ENCODE assay signal across 24 mouse cellular contexts in genomic region chr6:127748793-127749192, GRCm38 (mm10). TPM values are rescaled to one million over a fixed set of nuclear protein-coding genes. Genes with fewer than 3 reads are reported as not detected.
A peak's percentile ranks its signal among the peaks of the same experiment; 100 is the strongest.
DNase-seq lines count a peak whose midpoint lies in the region; ATAC-seq and TF ChIP-seq lines count a peak whose summit lies in the region.
"Had no signal": no experiment of that assay in that cellular context is flagged by ENCODE, and none has a peak within 500 bp of the region (broad histone marks: within the 10 kb centered on the region; RNA-seq: fewer than 3 reads in every experiment).

No protein-coding gene starts in this region.

- H3K4me3 ChIP-seq in forebrain, postnatal 0 days (ENCODE audit: low read depth, low read length): no peak overlapping the region
- H3K4me3 ChIP-seq in forebrain, embryonic 13.5 days: no peak overlapping the region
- no peak overlapping the region for H3K4me3 ChIP-seq in left cerebral cortex, adult 2 months
- H3K4me3 ChIP-seq in CH12.LX (replicated peaks in 1 of 3; ENCODE audit: low read depth in 2 of 3, low read length in 2 of 3, poor library complexity in 1 of 3): no peak overlapping the region
- H3K4me3 ChIP-seq in cortical plate, adult 2 months (ENCODE audit: insufficient read depth, low read length): no peak overlapping the region
- no peak overlapping the region for H3K4me3 ChIP-seq in midbrain, embryonic 15.5 days
- H3K4me3 ChIP-seq: embryonic facial prominence, embryonic 10.5 days; embryonic facial prominence, embryonic 12.5 days had no signal

- TF ChIP-seq EP300 in CH12.LX (IDR thresholded peaks at IDR 0.05; ENCODE audit: low read length): no peak

- ATAC-seq in forebrain, postnatal 0 days: peak; percentile 74
- ATAC-seq in forebrain, embryonic 13.5 days: no peak
- no peak for ATAC-seq in midbrain, embryonic 15.5 days (replicated peaks)
- ATAC-seq: CD4-positive, CD25-positive, alpha-beta regulatory T cell, adult 4 months; forebrain, embryonic 14.5 days; forebrain, embryonic 16.5 days had no signal

- dilution Hi-C loops in CH12.LX (cut with MboI; ENCODE audit: extremely low pct_ligation_motif_present, extremely low pct_unique_long_range_greater_than_20kb, low sequenced_read_pairs): no loop called here

- no peaks in the 10 kb centered on the region for H3K36me3 ChIP-seq in forebrain, postnatal 0 days (ENCODE audit: insufficient read depth)
- no peaks in the 10 kb centered on the region for H3K36me3 ChIP-seq in forebrain, embryonic 13.5 days (ENCODE audit: poor library complexity, severe bottlenecking)
- no peaks in the 10 kb centered on the region for H3K36me3 ChIP-seq in CH12.LX (replicated peaks in 1 of 2; ENCODE audit: control insufficient read depth in 1 of 2, insufficient read depth in 1 of 2, low read length in 1 of 2)
- H3K36me3 ChIP-seq in midbrain, embryonic 15.5 days (replicated peaks): no peaks in the 10 kb centered on the region
- H3K36me3 ChIP-seq: embryonic facial prominence, embryonic 10.5 days; embryonic facial prominence, embryonic 12.5 days had no signal

- peak; percentile 39 for DNase-seq in forebrain, postnatal 0 days
- no peak for DNase-seq in left cerebral cortex, adult 2 months (ENCODE audit: extremely low spot score in 1 of 2, low spot score in 2 of 2)
- no peak for DNase-seq in left cerebral cortex, postnatal 4 days
- DNase-seq in CH12.LX (ENCODE audit: extremely low read depth): no peak
- DNase-seq: adrenal gland, adult 2 months; adrenal gland, postnatal 10 days; adrenal gland, postnatal 25 days; B cell, adult 2 months; cerebellum, adult 11 months; cerebellum, adult 18-20 months; cerebellum, adult 8-10 months; cerebellum, adult 9-11 months; cerebellum, postnatal 14 days; cerebellum, postnatal 36 days had no signal

- WGBS in forebrain, postnatal 0 days: 73% methylated on average over 8 of the region's 8 CpGs
- WGBS in forebrain, embryonic 13.5 days: 89% methylated on average over 8 of the region's 8 CpGs
- 88% methylated on average over 8 of the region's 8 CpGs for WGBS in midbrain, embryonic 15.5 days

- H3K27me3 ChIP-seq in forebrain, postnatal 0 days (ENCODE audit: insufficient read depth, low read length): no peaks in the 10 kb centered on the region
- H3K27me3 ChIP-seq in forebrain, embryonic 13.5 days: no peaks in the 10 kb centered on the region
- H3K27me3 ChIP-seq in CH12.LX (replicated peaks): peaks cover 90% of the 10 kb centered on the region
- H3K27me3 ChIP-seq in midbrain, embryonic 15.5 days (replicated peaks): no peaks in the 10 kb centered on the region
- H3K27me3 ChIP-seq: embryonic facial prominence, embryonic 12.5 days had no signal

- TF ChIP-seq POLR2A in CH12.LX (IDR thresholded peaks at IDR 0.05; ENCODE audit: low read depth, low read length): no peak
- 0 out of 2 replicates have a peak, but pooled peaks have one; percentile 25 for TF ChIP-seq POLR2A in cortical plate, adult 2 months (IDR thresholded peaks at IDR 0.05; ENCODE audit: extremely low read depth, insufficient read depth, low read length)

- no peak for TF ChIP-seq CTCF in forebrain, postnatal 0 days (IDR thresholded peaks at IDR 0.05; ENCODE audit: low read depth)
- TF ChIP-seq CTCF in left cerebral cortex, adult 2 months (IDR thresholded peaks at IDR 0.05): no peak
- TF ChIP-seq CTCF in CH12.LX (conservative IDR thresholded peaks at IDR 0.05 in 1 of 2, IDR thresholded peaks at IDR 0.05 in 1 of 2; ENCODE audit: low read depth in 2 of 2, low read length in 2 of 2): no peak
- no peak for TF ChIP-seq CTCF in cortical plate, adult 2 months (IDR thresholded peaks at IDR 0.05; ENCODE audit: extremely low read depth, insufficient read depth, low read length)

- in situ Hi-C loops in CH12.LX (cut with MboI; ENCODE audit: low pct_ligation_motif_present, low pct_unique_long_range_greater_than_20kb, low sequenced_read_pairs): no loop called here

- intact Hi-C loops in left cerebral cortex, adult 2 months (cut with DNase I): no loop called here
- intact Hi-C loops in left cerebral cortex, postnatal 4 days (cut with DNase I): no loop called here

- no peak overlapping the region for H3K4me2 ChIP-seq in forebrain, postnatal 0 days (ENCODE audit: low read depth)
- no peak overlapping the region for H3K4me2 ChIP-seq in forebrain, embryonic 13.5 days
- peak overlapping the region; percentile 37; the same call in 1 of the 2 replicates for H3K4me2 ChIP-seq in CH12.LX (ENCODE audit: insufficient read depth, low read depth, poor library complexity, severe bottlenecking)
- no peak overlapping the region for H3K4me2 ChIP-seq in midbrain, embryonic 15.5 days
- H3K4me2 ChIP-seq: embryonic facial prominence, embryonic 12.5 days had no signal

- H3K79me2 ChIP-seq in CH12.LX (replicated peaks; ENCODE audit: control insufficient read depth, extremely low read depth, insufficient read depth, poor library complexity, severe bottlenecking): no peaks in the 10 kb centered on the region

- H3K4me1 ChIP-seq in forebrain, postnatal 0 days (ENCODE audit: insufficient read depth): peaks cover 3% of the 10 kb centered on the region; the same call in 1 of the 2 replicates
- peaks cover 25% of the 10 kb centered on the region for H3K4me1 ChIP-seq in forebrain, embryonic 13.5 days
- H3K4me1 ChIP-seq in CH12.LX (ENCODE audit: control insufficient read depth in 1 of 2, insufficient read depth in 2 of 2): no peaks in the 10 kb centered on the region
- peaks cover 13% of the 10 kb centered on the region for H3K4me1 ChIP-seq in cortical plate, adult 2 months (ENCODE audit: control insufficient read depth, insufficient read depth, low read length)
- H3K4me1 ChIP-seq in midbrain, embryonic 15.5 days: peaks cover 10% of the 10 kb centered on the region; the same call in 1 of the 2 replicates

- H3K9ac ChIP-seq in forebrain, postnatal 0 days: no peak overlapping the region
- no peak overlapping the region for H3K9ac ChIP-seq in forebrain, embryonic 13.5 days
- no peak overlapping the region for H3K9ac ChIP-seq in CH12.LX (ENCODE audit: insufficient read depth, low read depth)
- H3K9ac ChIP-seq in midbrain, embryonic 15.5 days: no peak overlapping the region
- H3K9ac ChIP-seq: embryonic facial prominence, embryonic 12.5 days had no signal

- no peaks in the 10 kb centered on the region for H3K9me3 ChIP-seq in forebrain, postnatal 0 days (ENCODE audit: low read length)
- H3K9me3 ChIP-seq in forebrain, embryonic 13.5 days (replicated peaks): no peaks in the 10 kb centered on the region
- no peaks in the 10 kb centered on the region for H3K9me3 ChIP-seq in CH12.LX (replicated peaks; ENCODE audit: low read length)
- H3K9me3 ChIP-seq in midbrain, embryonic 15.5 days: no peaks in the 10 kb centered on the region
- H3K9me3 ChIP-seq: embryonic facial prominence, embryonic 10.5 days; embryonic facial prominence, embryonic 12.5 days had no signal

- peak overlapping the region; percentile 57 for H3K27ac ChIP-seq in forebrain, postnatal 0 days (ENCODE audit: low read depth, low read length)
- H3K27ac ChIP-seq in forebrain, embryonic 13.5 days: no peak overlapping the region
- 0 out of 2 replicates have a peak overlapping the region, but pooled peaks have one; percentile 30 for H3K27ac ChIP-seq in left cerebral cortex, adult 2 months
- H3K27ac ChIP-seq in CH12.LX (ENCODE audit: insufficient read depth, low read depth): no peak overlapping the region
- no peak overlapping the region for H3K27ac ChIP-seq in cortical plate, adult 2 months (ENCODE audit: insufficient read depth, low read length)
- no peak overlapping the region for H3K27ac ChIP-seq in midbrain, embryonic 15.5 days
- H3K27ac ChIP-seq: embryonic facial prominence, embryonic 10.5 days; embryonic facial prominence, embryonic 12.5 days had no signal

- TF ChIP-seq RAD21 in CH12.LX (IDR thresholded peaks at IDR 0.05; ENCODE audit: low read depth, low read length): no peak

TF ChIP-seq in CH12.LX, 34 proteins besides CTCF, POLR2A, EP300 and RAD21:
- TF ChIP-seq HCFC1 (IDR thresholded peaks at IDR 0.05; ENCODE audit: low read depth, low read length) (no peak), POLR2AphosphoS2 (IDR thresholded peaks at IDR 0.05; ENCODE audit: low read depth, low read length) (no peak), TBP (conservative IDR thresholded peaks at IDR 0.05; ENCODE audit: low read depth, low read length) (no peak), GABPA (IDR thresholded peaks at IDR 0.05; ENCODE audit: insufficient replicate concordance, low read depth, low read length) (no peak), USF2 (conservative IDR thresholded peaks at IDR 0.05; ENCODE audit: low read depth, low read length) (no peak), ELF1 (IDR thresholded peaks at IDR 0.05; ENCODE audit: low read depth, low read length) (no peak), MAFK (IDR thresholded peaks at IDR 0.05; ENCODE audit: insufficient replicate concordance, low read length) (no peak), BHLHE40 (IDR thresholded peaks at IDR 0.05; ENCODE audit: low read depth, low read length) (no peak), ZKSCAN1 (IDR thresholded peaks at IDR 0.05; ENCODE audit: borderline replicate concordance, low read depth, low read length) (no peak), RCOR1 (conservative IDR thresholded peaks at IDR 0.05; ENCODE audit: low read depth, low read length) (no peak), SIN3A (IDR thresholded peaks at IDR 0.05; ENCODE audit: low read length) (no peak), E2F4 (IDR thresholded peaks at IDR 0.05; ENCODE audit: insufficient replicate concordance, low read depth, low read length) (no peak)

RNA-seq across cellular contexts. Expression of gene Prmt8, which starts 20.5 kb away (rescaled TPM):
- total RNA-seq in forebrain, postnatal 0 days (2014; rRNA removed): 29.9 and 32.7 TPM in 2 replicates
- 20.6 and 36.4 TPM in 2 replicates for polyA plus RNA-seq in forebrain, postnatal 0 days (2015; fragmentation: Nextera tagmentation; extraction: Ambion mirVana)
- 20.3 and 22.1 TPM in 2 replicates for polyA plus RNA-seq in forebrain, embryonic 13.5 days (2015; fragmentation: Nextera tagmentation; extraction: Ambion mirVana)
- total RNA-seq in left cerebral cortex, adult 2 months (2021): 10 to 100 TPM; 87.4 to 98.2 TPM
- total RNA-seq in left cerebral cortex, postnatal 4 days (2021): 10 to 100 TPM; 59.6 to 63.5 TPM
- total RNA-seq in CH12.LX (2012; rRNA removed) (not detected in 2 replicates), CH12.LX (2014; rRNA removed) (not detected in 2 replicates)
- not detected in 2 replicates for polyA plus RNA-seq in CH12.LX (2012; ENCODE audit: insufficient read length, low read depth)
- polyA plus RNA-seq in cortical plate, adult 2 months (2012; rRNA removed): 67.5 and 67.6 TPM in 2 replicates
- polyA plus RNA-seq in midbrain, embryonic 15.5 days (2015; fragmentation: Nextera tagmentation; extraction: Ambion mirVana): 28.3 and 30.7 TPM in 2 replicates
- total RNA-seq: adrenal gland, adult 2 months; adrenal gland, postnatal 25 days; common myeloid progenitor, adult 5-6 weeks; MEL had no signal
- polyA plus RNA-seq: adrenal gland, adult 2 months; CD4-positive, CD25-positive, alpha-beta regulatory T cell, adult 4 months had no signal

Comparison
In these comparisons a context has a peak if more than half of its experiments do, and no peak if none do; other contexts are left out.
1. H3K27ac ChIP-seq: peak in forebrain, postnatal 0 days (single experiment) and left cerebral cortex, adult 2 months (single experiment); none in forebrain, embryonic 13.5 days (single experiment), CH12.LX (single experiment), cortical plate, adult 2 months (single experiment) and midbrain, embryonic 15.5 days (single experiment).
2. RNA of gene Prmt8, which starts 20.5 kb away (polyA plus RNA-seq): 67.5 to 67.6 TPM in cortical plate, adult 2 months, 20.6 to 36.4 TPM in forebrain, postnatal 0 days, 28.3 to 30.7 TPM in midbrain, embryonic 15.5 days and 20.3 to 22.1 TPM in forebrain, embryonic 13.5 days; not detected in CH12.LX; every median in the first group is over 10 times any median in the second.